Mouse (Mus musculus): ENCODE data around the gene Ece1. TPM values are rescaled to one million over a fixed set of nuclear protein-coding genes. Genes with fewer than 3 reads are reported as not detected.

Ece1 gene
- total and polyA plus RNA-seq, 3 experiments, result 25.3 to 43.8 TPM; not detected in 1

DNA sequence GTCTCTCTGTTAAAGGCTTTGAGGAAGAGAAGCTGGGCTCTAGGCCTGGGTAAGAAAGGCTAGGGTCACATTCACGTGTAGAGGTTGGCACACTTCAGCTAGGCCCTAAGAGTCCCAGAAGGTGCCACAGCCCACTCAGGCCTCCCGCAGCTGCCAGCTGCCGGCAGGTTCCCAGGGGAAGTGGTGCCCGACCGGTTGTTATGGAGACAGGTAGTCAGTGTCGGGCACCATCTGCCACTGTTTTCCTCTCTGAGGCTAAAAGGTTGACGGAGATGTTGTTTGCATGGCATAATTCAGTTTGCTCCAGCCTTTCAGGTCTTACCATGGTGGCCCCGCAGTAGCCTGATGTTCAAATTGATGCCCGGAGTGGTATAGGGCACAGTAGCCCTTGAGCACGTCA is 78.0 kb downstream of the Ece1 start:
- Histone ChIP-seq H3K36me3 (ENCODE audit: control insufficient read depth in 1 of 2, insufficient read depth in 2 of 2, low read length in 2 of 2) (no peaks in the 10 kb centered on the region), H3K9me3 (replicated peaks; ENCODE audit: insufficient read depth, low read length) (no peaks in the 10 kb centered on the region), H3K79me2 (ENCODE audit: control insufficient read depth, insufficient read depth, low read length, poor library complexity) (no peaks in the 10 kb centered on the region), H3K4me1 (ENCODE audit: control insufficient read depth in 1 of 2, insufficient read depth in 2 of 2, low read length in 2 of 2) (no peaks in the 10 kb centered on the region), H3K9ac (ENCODE audit: control insufficient read depth, low read depth, low read length, poor library complexity, severe bottlenecking) (no peak overlapping the region), H3K27me3 (ENCODE audit: control insufficient read depth in 1 of 2, insufficient read depth in 2 of 2, low read length in 2 of 2) (no peaks in the 10 kb centered on the region), H3K27ac (ENCODE audit: control insufficient read depth, low read depth, low read length) (no peak overlapping the region), H3K4me3 (ENCODE audit: control insufficient read depth in 1 of 2, insufficient read depth in 1 of 2, low read depth in 2 of 2, low read length in 2 of 2) (no peak overlapping the region)
- TF ChIP-seq TBP (IDR thresholded peaks at IDR 0.05; ENCODE audit: low read depth, low read length), result no peak
- no peak for TF ChIP-seq POLR2AphosphoS5 (IDR thresholded peaks at IDR 0.05; ENCODE audit: borderline replicate concordance, low read depth, low read length)
- TF ChIP-seq TAL1 (IDR thresholded peaks at IDR 0.05; ENCODE audit: low read length), result no peak
- TF ChIP-seq USF2 (IDR thresholded peaks at IDR 0.05; ENCODE audit: borderline replicate concordance in 1 of 2, insufficient read depth in 1 of 2, low read depth in 1 of 2, low read length in 2 of 2), result no peak
- TF ChIP-seq SMC3 (IDR thresholded peaks at IDR 0.05; ENCODE audit: low read depth, low read length), result no peak
- DNase-seq (ENCODE audit: low read depth, low spot score), result no peak

GRCm38 (mm10) chr4:137941131-137941844 is 79.3 kb downstream of the Ece1 start:
- H3K36me3 ChIP-seq (ENCODE audit: control insufficient read depth in 1 of 2, insufficient read depth in 2 of 2, low read length in 2 of 2), result no peaks in the 10 kb centered on the region
- H3K27ac ChIP-seq (ENCODE audit: control insufficient read depth, low read depth, low read length), result no peak overlapping the region
- H3K9me3 ChIP-seq (replicated peaks; ENCODE audit: insufficient read depth, low read length), result no peaks in the 10 kb centered on the region

More at GRCm38 (mm10) chr4:137941131-137941844, 79.3 kb downstream of the Ece1 start:
- Histone ChIP-seq H3K4me3 (ENCODE audit: control insufficient read depth in 1 of 2, insufficient read depth in 1 of 2, low read depth in 2 of 2, low read length in 2 of 2) (no peak overlapping the region), H3K9ac (ENCODE audit: control insufficient read depth, low read depth, low read length, poor library complexity, severe bottlenecking) (no peak overlapping the region), H3K27me3 (ENCODE audit: control insufficient read depth in 1 of 2, insufficient read depth in 2 of 2, low read length in 2 of 2) (no peaks in the 10 kb centered on the region), H3K4me1 (ENCODE audit: control insufficient read depth in 1 of 2, insufficient read depth in 2 of 2, low read length in 2 of 2) (no peaks in the 10 kb centered on the region), H3K79me2 (ENCODE audit: control insufficient read depth, insufficient read depth, low read length, poor library complexity) (no peaks in the 10 kb centered on the region)
- no peak for TF ChIP-seq NELFE (IDR thresholded peaks at IDR 0.05; ENCODE audit: low read depth, low read length)
- TF ChIP-seq EP300 (IDR thresholded peaks at IDR 0.05; ENCODE audit: low read depth in 1 of 2, low read length in 2 of 2), result no peak
- TF ChIP-seq USF2 (IDR thresholded peaks at IDR 0.05; ENCODE audit: borderline replicate concordance in 1 of 2, insufficient read depth in 1 of 2, low read depth in 1 of 2, low read length in 2 of 2), result no peak
- no peak for TF ChIP-seq GATA1 (IDR thresholded peaks at IDR 0.05; ENCODE audit: low read depth, low read length)
- TF ChIP-seq POLR2AphosphoS5 (IDR thresholded peaks at IDR 0.05; ENCODE audit: borderline replicate concordance, low read depth, low read length), result no peak
- no peak for TF ChIP-seq POLR2AphosphoS2 (IDR thresholded peaks at IDR 0.05; ENCODE audit: low read length)
- no peak for TF ChIP-seq NRF1 (IDR thresholded peaks at IDR 0.05; ENCODE audit: insufficient read depth, low read depth, low read length, poor library complexity, severe bottlenecking)
- TF ChIP-seq MEF2A (IDR thresholded peaks at IDR 0.05; ENCODE audit: extremely low read depth, insufficient replicate concordance, low read depth, low read length, poor library complexity, severe bottlenecking), result no peak
- TF ChIP-seq SMC3 (IDR thresholded peaks at IDR 0.05; ENCODE audit: low read depth, low read length), result no peak
- no peak for TF ChIP-seq ELF1 (IDR thresholded peaks at IDR 0.05; ENCODE audit: low read depth, low read length)
- TF ChIP-seq GABPA (IDR thresholded peaks at IDR 0.05; ENCODE audit: low read depth, low read length), result no peak
- no peak for TF ChIP-seq MXI1 (IDR thresholded peaks at IDR 0.05; ENCODE audit: low read depth, low read length)
- no peak for TF ChIP-seq ETS1 (IDR thresholded peaks at IDR 0.05; ENCODE audit: low read depth, low read length)
- no peak for TF ChIP-seq RCOR1 (IDR thresholded peaks at IDR 0.05; ENCODE audit: low read depth, low read length)
- no peak for TF ChIP-seq MAX (IDR thresholded peaks at IDR 0.05; ENCODE audit: low read length)
- TF ChIP-seq CTCF (IDR thresholded peaks at IDR 0.05 in 2 of 3, conservative IDR thresholded peaks at IDR 0.05 in 1 of 3; ENCODE audit: control insufficient read depth in 1 of 3, insufficient read depth in 1 of 3, low read depth in 2 of 3, low read length in 3 of 3, poor library complexity in 1 of 3, severe bottlenecking in 1 of 3), result no peak
- no peak for TF ChIP-seq KAT2A (conservative IDR thresholded peaks at IDR 0.05; ENCODE audit: low read depth, low read length)
- TF ChIP-seq MYB (IDR thresholded peaks at IDR 0.05; ENCODE audit: low read depth, low read length), result no peak
- TF ChIP-seq SIN3A (IDR thresholded peaks at IDR 0.05; ENCODE audit: low read length), result no peak
- DNase-seq (ENCODE audit: low read depth, low spot score), result no peak
